Mouse (Mus musculus): ENCODE data around the gene Csf3.

GRCm38 (mm10) chr11:98746855-98747693 lies 46.0 kb downstream of the Csf3 start:
- no peak for TF ChIP-seq CTCF (IDR thresholded peaks at IDR 0.05; ENCODE audit: extremely low read depth, insufficient read depth, insufficient read length, insufficient replicate concordance)
- TF ChIP-seq POLR2A (IDR thresholded peaks at IDR 0.05; ENCODE audit: low read depth, low read length), result no peak

Measured in spleen, adult 2 months (tissue).